Mouse (Mus musculus) hindlimb bud, embryonic 11.5 days (tissue): ENCODE results near the gene Rbm12.
"Not testable (repeated sequence)": the region's sequence is repeated elsewhere in the genome, so short reads cannot be mapped to it uniquely, and the experiment has no call there.

ENCODE experiments used
- DNase-seq: peaks from one replicate; pipeline ENCODE4 v3.0.0-alpha.2; 2012; ENCODE audit warnings: low read depth, low spot score; ENCODE audit errors: extremely low spot score

The Rbm12 gene

DNA sequence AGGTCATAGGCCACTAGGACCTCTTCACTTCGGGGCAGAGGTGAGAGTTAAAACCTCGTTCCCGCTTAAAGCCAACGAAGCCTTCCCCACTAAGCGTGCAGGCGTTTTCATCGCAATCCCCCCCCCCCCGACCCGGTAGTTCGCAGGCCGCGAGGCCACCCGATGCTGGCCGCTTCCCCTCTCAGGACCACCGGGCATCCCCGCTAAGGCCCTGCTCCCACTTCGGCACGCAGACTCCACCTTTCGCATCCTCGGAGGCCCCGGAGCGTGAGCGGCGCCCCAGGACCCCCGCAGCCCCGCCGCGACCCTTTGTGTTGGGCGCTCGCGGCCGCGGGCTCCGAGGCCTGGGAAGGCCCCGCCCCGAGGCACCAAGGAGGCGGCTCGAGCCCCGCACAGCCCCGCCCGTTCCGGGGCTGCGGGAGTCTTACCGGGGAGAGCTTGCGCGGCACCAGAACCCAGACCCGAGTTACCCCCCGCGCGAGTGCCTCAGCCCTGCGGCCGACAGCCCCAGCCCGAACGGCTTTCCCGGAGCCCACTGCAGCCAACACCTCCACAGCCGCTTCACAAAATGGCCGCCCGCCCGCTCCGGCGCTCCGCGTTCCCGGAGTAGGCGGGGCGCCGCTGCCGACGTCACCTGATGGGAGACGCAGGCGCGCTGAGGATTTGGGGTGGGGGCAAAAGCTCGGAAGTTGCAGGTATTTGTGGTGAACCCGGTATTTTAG is at the start of gene Rbm12, which contains the start of gene Cpne1:
Gene Rbm12 (minus strand): TSS at position 621 of the 722 bp plus-strand sequence.
Gene Cpne1 (minus strand): TSS at position 608 of the 722 bp plus-strand sequence.
- DNase-seq: peak; percentile 74

DNA sequence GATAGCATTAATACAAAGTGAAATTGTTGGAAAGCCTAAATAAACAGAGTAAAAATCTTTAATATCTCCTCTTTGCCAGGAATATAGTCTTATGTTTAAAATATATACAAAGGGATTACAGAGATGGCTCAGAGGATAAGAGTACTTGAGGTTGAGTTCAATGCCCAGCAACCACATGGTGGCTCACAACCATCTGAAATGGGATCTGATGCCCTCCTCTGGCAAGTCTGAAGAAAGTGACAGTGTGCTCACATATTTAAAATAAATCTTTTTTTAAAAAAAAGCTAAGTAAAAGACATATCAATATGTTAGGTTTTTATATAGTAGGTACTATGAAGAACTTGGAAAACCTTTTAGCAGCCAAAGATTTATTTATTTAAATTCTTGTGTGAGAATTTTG is 39.8 kb upstream of the Rbm12 start:
- no peak for DNase-seq

DNA sequence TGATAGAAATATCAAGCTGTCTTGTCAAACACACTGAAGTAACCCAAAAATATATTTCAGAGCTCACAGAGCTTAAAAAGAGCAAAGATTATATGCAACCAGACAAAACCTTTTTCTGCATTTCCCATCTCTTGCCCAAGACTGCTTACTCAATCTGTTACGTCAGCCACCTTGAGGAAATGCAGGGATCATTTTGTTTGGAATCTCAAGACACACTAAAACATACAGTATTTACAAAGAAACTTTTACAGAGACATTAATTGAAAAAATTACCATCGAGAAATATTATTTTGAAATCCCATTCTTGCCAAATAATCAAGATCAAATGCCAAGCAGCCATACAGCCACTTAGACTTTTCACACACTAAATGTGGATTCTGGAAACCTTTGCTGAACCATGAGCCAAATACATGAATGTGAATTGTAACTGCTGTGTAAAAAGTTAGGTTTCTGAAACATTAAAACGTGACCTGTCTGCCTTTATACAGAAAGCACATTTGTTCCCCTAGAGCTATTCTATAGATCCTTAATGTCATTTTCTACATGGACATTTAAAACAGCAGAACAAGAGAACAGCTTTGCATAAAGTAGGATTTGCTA is 35.6 kb upstream of the Rbm12 start:
- DNase-seq: no peak

DNA sequence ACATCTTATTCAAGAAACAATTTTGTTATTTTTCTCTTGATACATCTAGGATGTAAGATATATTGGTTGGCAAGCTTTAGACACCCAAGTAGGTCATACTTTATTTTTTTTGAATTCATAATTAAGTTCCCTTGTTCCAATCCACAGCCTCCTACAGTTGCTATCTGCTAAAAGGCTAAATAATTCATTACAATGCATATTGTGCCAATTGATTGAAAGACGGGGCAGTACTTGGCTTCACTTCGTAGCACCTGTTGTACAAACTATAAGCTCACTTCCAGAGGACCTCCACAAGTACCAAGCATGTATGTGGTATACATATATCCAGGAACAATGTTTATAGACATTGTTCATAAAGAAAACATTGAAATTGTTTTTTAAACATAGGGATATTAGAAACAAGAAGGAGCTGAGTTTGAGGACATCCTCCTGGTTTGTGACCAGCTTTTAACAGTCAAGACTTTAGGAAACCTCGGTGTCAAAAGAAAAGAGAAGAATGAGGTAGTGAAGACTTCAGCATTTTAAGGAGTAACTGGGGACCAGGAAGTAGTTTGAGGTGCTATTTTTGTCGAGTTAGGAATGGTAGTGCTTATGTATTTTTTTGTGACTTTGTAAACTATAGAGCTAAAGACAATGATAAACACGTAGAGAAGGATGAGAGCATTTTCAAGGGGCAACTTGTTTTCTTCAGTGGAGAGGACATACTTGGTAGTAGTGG is 34.7 kb upstream of the Rbm12 start:
- DNase-seq: no peak

DNA sequence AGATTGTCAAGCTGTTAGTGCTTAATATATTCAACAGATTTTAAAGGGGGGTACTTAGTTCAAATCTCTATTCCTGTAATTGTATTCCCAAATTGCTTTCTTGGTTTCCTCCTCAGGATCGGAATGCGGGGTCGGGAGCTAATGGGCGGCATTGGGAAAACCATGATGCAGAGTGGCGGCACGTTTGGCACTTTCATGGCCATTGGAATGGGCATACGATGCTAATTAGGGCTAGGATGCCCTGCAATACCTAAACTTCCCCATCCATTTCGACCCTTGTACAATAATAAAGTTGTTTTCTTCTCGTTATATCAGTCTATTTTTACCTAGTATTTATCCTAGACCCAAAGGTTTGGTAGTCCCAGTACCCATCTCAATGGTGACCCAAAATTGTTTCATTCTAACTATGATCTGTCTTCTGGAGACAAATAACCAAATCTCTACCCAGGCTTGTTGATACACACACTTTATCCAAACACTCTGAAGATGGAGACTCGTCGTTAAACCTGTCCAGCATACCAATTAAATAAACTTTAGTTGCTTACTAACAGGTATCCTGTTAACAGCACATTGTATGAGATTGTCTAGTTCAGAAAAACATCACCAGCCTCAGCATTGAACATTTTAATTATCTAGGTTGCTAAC is 33.8 kb upstream of the Rbm12 start:
- no peak for DNase-seq

DNA sequence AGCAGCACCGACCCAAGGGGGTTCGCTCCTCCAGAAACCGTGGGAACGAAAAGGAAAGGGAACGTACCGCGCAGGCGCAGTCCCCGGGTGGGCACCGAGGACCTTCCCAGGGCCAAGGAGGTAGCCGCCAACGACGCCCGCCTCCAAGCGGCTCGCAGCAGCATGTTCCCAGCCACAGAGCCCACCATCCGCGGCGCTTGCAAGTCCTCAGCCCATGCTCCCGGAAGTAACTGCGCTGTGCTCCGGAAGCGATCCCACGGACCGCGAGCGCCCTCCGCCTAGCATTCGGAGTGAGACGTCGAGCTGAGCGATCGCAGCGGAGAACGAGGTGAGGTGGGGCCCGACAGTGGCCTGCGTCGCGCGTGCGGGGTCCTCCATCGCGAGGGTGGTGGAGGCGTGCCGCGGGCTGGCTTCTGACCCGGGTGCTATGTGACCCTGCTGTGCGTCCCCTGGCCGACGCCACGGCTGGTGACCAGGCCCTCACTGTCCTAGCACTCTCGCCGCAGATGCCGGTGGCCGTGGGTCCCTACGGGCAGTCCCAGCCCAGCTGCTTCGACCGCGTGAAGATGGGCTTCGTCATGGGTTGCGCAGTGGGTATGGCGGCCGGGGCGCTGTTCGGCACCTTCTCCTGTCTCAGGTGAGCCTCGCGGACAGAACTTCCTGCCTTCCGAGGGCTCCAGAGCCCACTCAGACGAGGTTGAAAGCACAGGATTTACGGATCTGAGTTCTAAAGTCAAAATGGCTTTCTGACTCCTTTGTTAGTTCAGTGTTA is 32.4 kb upstream of the Rbm12 start, which contains the start of the genes Romo1 and Nfs1:
Gene Romo1 (plus strand): TSS at position 87 of the 772 bp plus-strand sequence.
Gene Nfs1 (minus strand): TSS at position 234 of the 772 bp plus-strand sequence.
- DNase-seq: peak; percentile 82

DNA sequence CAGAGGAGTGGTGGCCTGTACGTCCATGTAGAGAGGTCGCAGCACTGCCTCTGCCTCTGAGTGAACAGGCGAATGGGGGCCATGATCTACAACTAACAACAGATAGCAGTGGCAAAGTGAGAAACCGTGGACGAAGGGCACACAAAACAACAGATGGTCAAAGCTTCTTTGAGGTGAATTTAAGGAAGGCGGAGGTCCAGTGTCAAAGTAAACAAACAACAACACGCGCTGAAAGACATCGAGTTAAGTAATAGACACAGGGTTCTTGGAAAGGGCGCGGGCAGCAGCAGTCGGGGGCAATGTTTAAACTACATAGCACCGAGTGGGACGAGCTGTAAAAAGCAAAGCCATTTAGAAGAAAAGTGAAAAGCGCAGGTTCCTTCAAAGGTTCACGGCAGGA is 31.6 kb upstream of the Rbm12 start:
- DNase-seq: no peak

DNA sequence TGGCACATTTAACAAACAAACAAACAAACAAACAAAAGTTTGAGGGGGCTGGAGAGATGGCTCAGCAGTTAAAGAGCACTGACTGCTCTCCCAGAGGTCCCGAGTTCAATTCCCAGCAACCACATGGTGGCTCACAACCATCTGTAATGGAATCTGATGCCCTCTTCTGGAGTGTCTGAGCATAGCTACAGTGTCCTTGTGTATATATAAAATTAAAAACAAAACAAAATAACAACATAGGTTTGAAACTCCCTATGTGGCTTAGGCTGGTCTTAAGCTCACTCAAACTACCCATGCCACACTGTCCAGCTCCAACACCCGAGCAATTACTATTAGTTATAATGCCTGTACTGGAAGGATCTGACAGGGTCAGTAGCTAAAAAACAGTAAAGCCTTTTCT is 31.0 kb upstream of the Rbm12 start:
- no peak for DNase-seq

DNA sequence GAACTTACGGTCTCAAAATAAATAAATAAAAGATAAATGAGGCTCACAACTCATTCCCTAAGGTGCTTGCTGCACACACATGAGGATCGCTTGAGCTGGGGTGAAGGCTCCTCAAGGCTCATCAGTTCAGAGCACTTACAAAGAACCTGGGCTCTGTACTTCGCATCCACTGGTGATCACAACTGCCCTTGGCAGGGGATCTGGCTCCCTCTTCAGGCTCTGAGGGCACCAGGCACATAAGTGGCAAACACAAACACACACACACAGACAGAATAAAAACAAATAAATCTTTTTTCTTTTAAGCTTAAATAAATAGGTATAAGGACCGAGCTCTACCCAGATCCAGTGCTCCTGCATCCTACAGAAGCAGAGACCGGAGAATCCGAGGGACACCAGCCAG is 23.9 kb upstream of the Rbm12 start:
- no peak for DNase-seq

DNA sequence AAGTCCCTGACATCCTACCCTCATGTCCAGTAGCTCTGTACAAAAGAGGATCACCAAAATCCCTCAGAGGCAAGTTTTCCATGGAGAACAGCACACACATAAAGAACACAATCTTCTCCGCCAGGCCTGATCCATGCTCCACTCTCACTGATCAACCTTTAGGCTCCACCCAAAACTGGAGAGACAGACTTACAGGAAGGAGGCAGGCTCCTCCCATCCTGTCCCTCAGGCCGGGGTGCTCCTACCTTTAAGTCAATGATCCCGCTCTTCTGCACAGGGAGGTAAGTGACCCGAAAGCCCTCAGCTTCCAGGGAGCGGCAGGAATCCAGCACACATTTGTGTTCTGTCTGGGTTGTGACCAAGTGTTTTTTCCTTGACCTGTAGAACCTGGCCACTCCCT is 22.4 kb upstream of the Rbm12 start:
- no peak for DNase-seq

DNA sequence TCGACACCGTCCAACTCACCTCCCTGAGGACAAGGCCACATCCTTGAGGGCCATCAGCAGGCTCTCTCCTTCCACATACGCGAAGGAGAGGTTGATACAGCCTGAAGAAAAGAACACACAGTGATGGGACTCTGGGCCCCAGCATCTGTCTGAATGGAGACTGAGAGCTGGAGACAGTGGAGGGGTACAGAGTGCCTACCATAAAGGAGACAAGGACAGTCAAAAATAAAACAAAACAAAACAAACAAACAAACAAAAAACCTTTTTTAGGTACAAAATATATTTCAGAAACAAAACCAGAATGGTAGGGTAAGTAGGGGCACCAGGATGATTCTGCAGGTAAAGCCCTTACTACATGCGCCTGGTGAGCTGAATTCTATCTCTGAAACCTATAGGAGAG is 15.2 kb upstream of the Rbm12 start, which contains the start of gene Gm28036:
Gene Gm28036 (minus strand): TSS at position 101 of the 400 bp plus-strand sequence.
- no peak for DNase-seq

DNA sequence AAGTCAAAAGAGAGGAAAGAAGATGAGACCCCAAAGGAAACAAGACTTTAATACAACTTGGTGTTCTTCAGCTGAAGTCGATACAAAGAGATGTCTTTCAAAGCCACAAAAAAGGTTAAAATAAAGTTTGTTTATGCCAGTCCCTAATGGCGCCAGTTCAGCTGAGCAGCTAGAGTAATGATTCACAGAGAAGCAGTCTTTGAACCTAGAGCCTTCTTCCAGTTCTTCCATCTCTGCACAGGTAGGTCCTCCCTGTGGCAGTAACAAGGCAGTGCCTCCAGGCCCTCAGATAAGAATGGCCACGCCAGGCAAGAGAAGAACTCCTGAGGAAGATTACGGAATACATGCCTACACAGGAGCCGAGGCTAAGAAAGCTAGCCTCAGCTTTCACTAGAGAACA is 12.0 kb upstream of the Rbm12 start:
- DNase-seq: no peak

DNA sequence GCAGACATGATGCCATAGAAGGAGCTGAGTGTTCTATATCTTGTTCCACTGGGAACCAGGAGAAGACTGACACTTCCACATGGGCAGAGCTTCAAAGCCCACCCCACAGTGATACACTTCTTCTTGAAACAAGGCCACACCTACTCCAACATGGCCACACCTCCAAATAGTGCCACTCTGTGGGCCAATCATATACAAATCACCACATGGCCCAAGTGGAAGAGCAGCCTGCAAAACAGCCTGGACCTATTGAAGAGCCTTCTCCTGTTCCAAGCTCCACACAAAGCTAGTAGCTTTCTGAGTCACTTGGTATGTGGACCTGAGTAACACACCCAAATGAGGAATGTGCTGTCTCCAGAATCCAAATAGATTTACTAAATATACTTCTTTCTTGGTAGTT is 7.8 kb upstream of the Rbm12 start:
- DNase-seq: no peak

DNA sequence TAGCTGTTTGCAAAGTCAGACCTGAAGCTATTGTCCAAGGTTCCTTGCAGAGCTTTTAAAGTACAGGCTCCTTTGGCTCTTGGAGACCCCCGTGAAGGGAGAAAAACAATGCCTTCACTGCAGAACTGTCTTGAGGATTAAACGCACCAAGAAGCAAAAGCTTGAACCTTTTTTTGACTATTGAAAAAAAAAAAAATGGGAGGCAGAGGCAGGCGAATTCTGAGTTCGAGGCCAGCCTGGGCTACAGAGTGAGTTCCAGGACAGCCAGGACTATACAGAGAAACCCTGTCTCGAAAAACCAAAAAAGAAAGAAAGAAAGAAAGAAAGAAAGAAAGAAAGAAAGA is 274 bp upstream of the Rbm12 start:
- not testable (repeated sequence) for DNase-seq

DNA sequence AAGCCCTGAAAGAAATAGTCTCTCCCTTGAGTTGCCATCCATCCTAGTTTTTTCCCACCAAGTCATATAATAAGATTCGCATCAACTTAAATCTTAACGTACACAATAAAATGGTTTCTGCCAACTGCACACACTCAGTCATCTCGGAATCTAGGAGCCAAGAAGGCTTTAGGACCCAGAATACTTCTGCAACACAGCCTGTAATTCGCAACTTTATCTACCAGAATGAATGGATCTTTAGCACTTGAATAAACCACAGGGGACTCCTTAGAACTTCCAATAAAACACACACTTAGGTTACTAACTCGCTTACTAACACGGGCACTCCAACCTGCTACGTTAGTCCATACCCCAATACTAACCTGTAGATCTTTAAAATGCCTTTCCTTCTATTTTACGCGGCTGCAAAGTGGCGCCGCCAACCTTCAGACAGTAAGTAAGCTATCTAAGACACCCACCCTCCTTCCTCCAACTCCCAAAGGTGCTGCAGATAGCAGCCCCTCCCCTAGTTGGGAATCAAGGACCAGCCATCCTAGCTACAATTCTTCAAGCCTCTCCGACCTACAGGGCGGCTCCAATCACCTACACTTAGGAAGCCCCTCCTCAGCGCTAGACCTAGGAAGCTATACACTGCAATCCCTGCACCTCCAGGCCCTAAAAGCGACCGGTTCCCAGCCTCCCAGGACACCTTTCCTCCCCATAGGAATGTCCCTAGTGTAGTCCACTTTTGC is 986 bp downstream of the Rbm12 start:
- DNase-seq: peak; percentile 33

DNA sequence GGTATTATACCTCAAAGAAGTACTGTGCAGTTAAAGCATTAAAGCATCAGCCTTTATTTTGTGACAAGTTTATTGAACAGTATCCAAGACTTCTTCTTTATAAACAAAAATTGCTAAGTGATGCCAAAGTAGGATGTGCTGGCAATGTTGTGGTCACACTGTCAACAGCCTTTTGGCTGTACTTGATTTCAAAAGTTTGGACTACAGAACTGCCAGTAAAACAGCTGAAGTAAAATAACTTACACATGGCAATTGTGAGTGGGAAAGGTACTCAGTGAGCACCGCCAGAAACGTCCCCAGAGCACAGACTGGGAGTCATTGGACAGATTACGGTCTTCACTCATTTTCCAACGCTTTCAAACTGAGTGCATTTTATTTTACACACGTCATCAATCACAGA is 19.9 kb downstream of the Rbm12 start:
- no peak for DNase-seq

DNA sequence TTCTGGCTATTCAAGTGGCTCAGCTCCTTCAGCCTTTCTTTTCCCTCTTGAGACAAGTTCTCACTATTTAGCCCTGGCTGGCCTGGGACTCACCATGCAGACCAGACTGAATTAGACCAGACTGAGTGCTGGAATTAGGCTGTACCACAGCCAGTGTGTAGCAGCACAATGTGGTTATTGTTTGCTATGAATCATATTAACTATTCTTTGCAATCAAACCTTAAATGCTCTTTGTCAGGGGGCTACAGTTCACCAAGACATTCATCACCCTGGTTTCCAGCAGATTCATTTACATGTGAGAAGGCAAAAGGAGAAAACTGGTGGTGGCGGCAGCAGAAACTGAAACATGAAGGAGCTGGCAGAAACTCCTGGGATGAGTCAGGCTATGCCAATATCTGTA is 22.0 kb downstream of the Rbm12 start:
- no peak for DNase-seq

DNA sequence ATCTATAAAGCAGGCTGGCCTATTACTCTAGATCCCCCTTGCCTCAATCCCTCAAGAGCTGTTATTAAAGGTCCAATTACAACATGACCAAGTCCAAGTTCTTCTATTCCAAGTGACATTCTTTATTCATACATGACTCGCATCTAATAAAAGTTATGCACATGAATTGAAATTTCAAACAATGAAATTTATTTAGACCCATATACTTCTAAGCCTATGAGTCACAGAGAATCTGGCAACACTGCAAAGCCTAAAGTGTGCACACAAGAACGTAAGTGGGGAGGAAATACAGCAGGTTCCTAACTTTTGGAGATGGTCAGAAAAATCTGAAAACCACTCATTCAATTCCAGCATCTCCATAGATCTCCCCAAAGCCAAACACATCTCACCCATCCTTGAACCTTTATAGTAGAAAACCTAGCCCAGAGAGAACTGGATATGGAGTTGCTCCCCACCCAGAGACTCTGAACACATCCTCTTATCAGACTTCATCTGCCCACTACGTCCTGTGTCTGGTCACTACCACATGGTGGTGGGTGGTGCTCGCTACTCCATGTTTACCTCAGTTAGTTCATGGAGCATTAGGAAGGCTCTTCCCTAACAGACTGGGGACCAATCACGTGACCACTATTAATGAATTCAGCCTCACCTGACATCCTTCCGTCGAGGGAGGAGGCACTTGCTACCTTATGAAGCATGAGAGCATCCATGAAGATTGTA is 24.2 kb downstream of the Rbm12 start:
- no peak for DNase-seq

DNA sequence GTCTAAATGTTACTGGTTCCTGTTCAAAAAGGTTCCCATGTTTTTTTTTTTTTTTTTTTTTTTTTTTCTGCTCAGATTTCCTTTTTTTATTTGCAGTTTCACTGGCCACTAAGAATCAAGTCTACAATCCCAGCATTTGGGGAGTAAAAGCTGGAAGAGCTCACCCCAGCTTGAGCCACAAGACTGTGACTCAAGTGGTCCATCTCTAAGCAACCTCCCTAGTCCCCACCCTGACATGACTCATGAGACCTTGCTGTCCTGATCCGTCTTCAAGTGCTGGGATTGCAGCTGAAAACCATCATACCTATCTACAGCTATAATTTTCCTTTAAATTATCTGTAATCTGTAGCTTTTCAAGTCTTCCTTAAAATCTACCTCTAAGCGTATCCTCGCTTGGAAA is 27.2 kb downstream of the Rbm12 start:
- no peak for DNase-seq
